Mouse (Mus musculus): Measurements from ENCODE around the gene Cxcr2.
"Not testable (repeated sequence)": the region's sequence is repeated elsewhere in the genome, so short reads cannot be mapped to it uniquely, and the experiment has no call there.

Cxcr2 gene

GRCm38 (mm10) chr1:74151091-74151490 lies 2.7 kb upstream of the Cxcr2 start:
- TF ChIP-seq POU5F1 (IDR thresholded peaks at IDR 0.05; ENCODE audit: borderline replicate concordance, low read length): no peak
- peaks cover 7% of the 10 kb centered on the region; the same call in 1 of the 2 replicates for H3K9me3 ChIP-seq (ENCODE audit: low read length)
- no peak overlapping the region for H3K4me3 ChIP-seq (replicated peaks; ENCODE audit: low read length)
- no peaks in the 10 kb centered on the region for H3K36me3 ChIP-seq (ENCODE audit: insufficient read depth, low read length)
- peaks cover 5% of the 10 kb centered on the region; the same call in 1 of the 2 replicates for H3K27me3 ChIP-seq (ENCODE audit: insufficient read depth, low read length)
- no peaks in the 10 kb centered on the region for H3K4me1 ChIP-seq (replicated peaks; ENCODE audit: low read depth, low read length)

GRCm38 (mm10) chr1:74155435-74156012 lies 1.7 kb downstream of the Cxcr2 start:
- peaks cover 5% of the 10 kb centered on the region; the same call in 1 of the 2 replicates for H3K27me3 ChIP-seq (ENCODE audit: insufficient read depth, low read length)
- H3K9me3 ChIP-seq (ENCODE audit: low read length): peaks cover 7% of the 10 kb centered on the region; the same call in 1 of the 2 replicates
- H3K36me3 ChIP-seq (ENCODE audit: insufficient read depth, low read length): no peaks in the 10 kb centered on the region
- H3K4me1 ChIP-seq (replicated peaks; ENCODE audit: low read depth, low read length): no peaks in the 10 kb centered on the region
- TF ChIP-seq POU5F1 (IDR thresholded peaks at IDR 0.05; ENCODE audit: borderline replicate concordance, low read length): no peak
- no peak for TF ChIP-seq NANOG (IDR thresholded peaks at IDR 0.05; ENCODE audit: borderline replicate concordance, low read length)
- no peak for TF ChIP-seq CTCF (conservative IDR thresholded peaks at IDR 0.05; ENCODE audit: low read length)
- H3K4me3 ChIP-seq (replicated peaks; ENCODE audit: low read length): no peak overlapping the region

GRCm38 (mm10) chr1:74156381-74156910 lies 2.7 kb downstream of the Cxcr2 start:
- H3K27me3 ChIP-seq (ENCODE audit: insufficient read depth, low read length): peaks cover 7% of the 10 kb centered on the region; the same call in 1 of the 2 replicates
- no peaks in the 10 kb centered on the region for H3K36me3 ChIP-seq (ENCODE audit: insufficient read depth, low read length)
- H3K4me1 ChIP-seq (replicated peaks; ENCODE audit: low read depth, low read length): no peaks in the 10 kb centered on the region
- H3K4me3 ChIP-seq (replicated peaks; ENCODE audit: low read length): no peak overlapping the region
- no peak for TF ChIP-seq NANOG (IDR thresholded peaks at IDR 0.05; ENCODE audit: borderline replicate concordance, low read length)
- TF ChIP-seq POU5F1 (IDR thresholded peaks at IDR 0.05; ENCODE audit: borderline replicate concordance, low read length): no peak
- TF ChIP-seq CTCF (conservative IDR thresholded peaks at IDR 0.05; ENCODE audit: low read length): no peak
- peaks cover 7% of the 10 kb centered on the region; the same call in 1 of the 2 replicates for H3K9me3 ChIP-seq (ENCODE audit: low read length)

DNA sequence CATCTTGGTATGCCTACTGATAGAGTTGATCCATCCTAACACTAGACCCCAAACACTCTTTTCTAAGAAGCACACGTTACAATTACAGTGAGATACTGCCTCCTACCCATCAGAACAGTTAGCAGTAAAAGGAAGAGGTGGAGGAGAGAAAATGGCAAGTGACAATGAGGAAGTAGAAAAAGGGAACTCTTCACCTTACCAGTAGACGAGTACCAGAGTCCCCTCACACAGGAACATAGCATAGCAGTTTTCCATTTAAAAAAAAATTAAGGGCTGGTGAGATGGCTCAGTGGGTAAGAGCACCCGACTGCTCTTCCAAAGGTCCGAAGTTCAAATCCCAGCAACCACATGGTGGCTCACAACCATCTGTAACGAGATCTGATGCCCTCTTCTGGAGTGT lies 5.8 kb downstream of the Cxcr2 start:
- H3K4me3 ChIP-seq (replicated peaks; ENCODE audit: low read length); H3K9me3 ChIP-seq (ENCODE audit: low read length); H3K27me3 ChIP-seq (ENCODE audit: insufficient read depth, low read length); H3K36me3 ChIP-seq (ENCODE audit: insufficient read depth, low read length); H3K4me1 ChIP-seq (replicated peaks; ENCODE audit: low read depth, low read length): not testable (repeated sequence)

GRCm38 (mm10) chr1:74160036-74160435 lies 6.2 kb downstream of the Cxcr2 start:
- TF ChIP-seq NANOG (IDR thresholded peaks at IDR 0.05; ENCODE audit: borderline replicate concordance, low read length) (no peak), CTCF (conservative IDR thresholded peaks at IDR 0.05; ENCODE audit: low read length) (no peak), POU5F1 (IDR thresholded peaks at IDR 0.05; ENCODE audit: borderline replicate concordance, low read length) (no peak)
- Histone ChIP-seq H3K36me3 (ENCODE audit: insufficient read depth, low read length) (no peaks in the 10 kb centered on the region), H3K27me3 (ENCODE audit: insufficient read depth, low read length) (peaks cover 6% of the 10 kb centered on the region; the same call in 1 of the 2 replicates), H3K4me1 (replicated peaks; ENCODE audit: low read depth, low read length) (no peaks in the 10 kb centered on the region), H3K4me3 (replicated peaks; ENCODE audit: low read length) (no peak overlapping the region), H3K9me3 (ENCODE audit: low read length) (no peaks in the 10 kb centered on the region)

DNA sequence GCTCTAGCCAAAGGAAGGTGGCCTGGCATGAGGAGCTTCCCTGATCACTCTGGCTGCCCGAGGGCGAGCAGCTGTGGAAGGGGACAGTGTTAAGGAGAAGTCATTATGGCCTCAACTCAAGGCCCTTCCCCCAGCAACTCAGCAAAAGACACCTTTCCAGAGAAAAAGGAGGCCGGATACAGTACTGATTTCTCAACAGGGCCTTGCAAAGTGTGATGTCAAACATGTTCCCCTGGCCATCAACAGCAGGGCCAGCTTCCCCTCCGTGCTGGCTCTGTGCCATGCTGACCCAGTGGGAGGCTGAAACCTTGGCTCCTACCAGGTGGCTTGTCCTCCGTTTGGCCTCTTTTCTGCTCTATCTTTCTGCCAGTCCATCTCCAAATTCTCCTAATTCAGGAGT lies 13.3 kb downstream of the Cxcr2 start:
- TF ChIP-seq NANOG (IDR thresholded peaks at IDR 0.05; ENCODE audit: borderline replicate concordance, low read length): no peak
- no peak for TF ChIP-seq CTCF (conservative IDR thresholded peaks at IDR 0.05; ENCODE audit: low read length)
- TF ChIP-seq POU5F1 (IDR thresholded peaks at IDR 0.05; ENCODE audit: borderline replicate concordance, low read length): no peak
- Histone ChIP-seq H3K27me3 (ENCODE audit: insufficient read depth, low read length) (peaks cover 3% of the 10 kb centered on the region; the same call in 1 of the 2 replicates), H3K9me3 (ENCODE audit: low read length) (no peaks in the 10 kb centered on the region), H3K4me3 (replicated peaks; ENCODE audit: low read length) (no peak overlapping the region), H3K36me3 (ENCODE audit: insufficient read depth, low read length) (no peaks in the 10 kb centered on the region), H3K4me1 (replicated peaks; ENCODE audit: low read depth, low read length) (no peaks in the 10 kb centered on the region)

- no peak overlapping the region for H3K4me3 ChIP-seq (replicated peaks; ENCODE audit: low read length)
- TF ChIP-seq POU5F1 (IDR thresholded peaks at IDR 0.05; ENCODE audit: borderline replicate concordance, low read length) (no peak), CTCF (conservative IDR thresholded peaks at IDR 0.05; ENCODE audit: low read length) (no peak), NANOG (IDR thresholded peaks at IDR 0.05; ENCODE audit: borderline replicate concordance, low read length) (no peak)
- H3K36me3 ChIP-seq (ENCODE audit: insufficient read depth, low read length): no peaks in the 10 kb centered on the region
- H3K4me1 ChIP-seq (replicated peaks; ENCODE audit: low read depth, low read length): no peaks in the 10 kb centered on the region
- H3K27me3 ChIP-seq (ENCODE audit: insufficient read depth, low read length): peaks cover 4% of the 10 kb centered on the region
- H3K9me3 ChIP-seq (ENCODE audit: low read length): no peaks in the 10 kb centered on the region
These were observed 15.9 kb downstream of the Cxcr2 start for GRCm38 (mm10) chr1:74169721-74170120.

DNA sequence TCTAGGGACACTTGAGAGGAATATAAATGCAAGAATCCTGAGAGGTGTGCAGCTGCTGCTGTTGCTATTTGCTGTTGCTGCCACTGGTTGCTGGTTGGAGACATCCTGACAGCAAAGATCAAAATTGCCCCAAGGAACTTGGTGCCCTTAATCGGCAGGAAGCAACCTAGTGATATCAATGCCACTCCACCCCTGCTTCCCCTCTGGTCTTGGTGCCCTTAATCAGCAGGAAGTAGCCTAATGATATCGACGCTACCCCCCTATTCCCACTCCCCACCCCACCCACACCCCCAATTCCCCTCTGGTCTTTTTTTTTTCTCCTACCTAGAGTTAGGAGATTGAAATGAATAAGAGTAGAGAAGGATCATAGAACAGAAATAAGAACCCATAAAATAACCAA lies 18.9 kb downstream of the Cxcr2 start:
- Histone ChIP-seq H3K4me1 (replicated peaks; ENCODE audit: low read depth, low read length) (peaks cover 4% of the 10 kb centered on the region; the same call in 1 of the 2 replicates), H3K27me3 (ENCODE audit: insufficient read depth, low read length) (peaks cover 4% of the 10 kb centered on the region), H3K9me3 (ENCODE audit: low read length) (no peaks in the 10 kb centered on the region), H3K4me3 (replicated peaks; ENCODE audit: low read length) (no peak overlapping the region), H3K36me3 (ENCODE audit: insufficient read depth, low read length) (no peaks in the 10 kb centered on the region)
- TF ChIP-seq POU5F1 (IDR thresholded peaks at IDR 0.05; ENCODE audit: borderline replicate concordance, low read length): no peak
- TF ChIP-seq CTCF (conservative IDR thresholded peaks at IDR 0.05; ENCODE audit: low read length): no peak
- TF ChIP-seq NANOG (IDR thresholded peaks at IDR 0.05; ENCODE audit: borderline replicate concordance, low read length): no peak

DNA sequence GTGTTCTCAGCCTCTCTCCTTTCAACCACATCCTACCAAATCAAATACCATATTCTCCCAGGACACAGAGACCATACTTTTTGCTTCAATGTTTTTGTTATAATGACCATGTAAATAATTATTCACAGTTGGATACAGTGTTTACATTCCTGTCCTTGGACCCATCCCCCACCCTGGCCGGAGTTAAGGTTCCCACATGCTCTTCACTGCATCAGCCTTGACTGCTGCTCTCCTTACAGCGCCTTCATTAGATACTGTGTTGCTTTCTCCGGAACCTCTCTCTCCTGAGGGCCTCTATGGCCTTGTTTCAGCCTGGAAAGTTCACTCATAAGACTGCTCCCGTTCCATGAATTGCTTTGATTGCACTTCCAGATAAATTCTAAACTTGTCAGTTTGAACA lies 21.9 kb downstream of the Cxcr2 start:
- H3K4me3 ChIP-seq (replicated peaks; ENCODE audit: low read length): no peak overlapping the region
- H3K9me3 ChIP-seq (ENCODE audit: low read length): no peaks in the 10 kb centered on the region
- H3K36me3 ChIP-seq (ENCODE audit: insufficient read depth, low read length): no peaks in the 10 kb centered on the region
- peaks cover 4% of the 10 kb centered on the region for H3K27me3 ChIP-seq (ENCODE audit: insufficient read depth, low read length)
- TF ChIP-seq NANOG (IDR thresholded peaks at IDR 0.05; ENCODE audit: borderline replicate concordance, low read length) (no peak), CTCF (conservative IDR thresholded peaks at IDR 0.05; ENCODE audit: low read length) (no peak), POU5F1 (IDR thresholded peaks at IDR 0.05; ENCODE audit: borderline replicate concordance, low read length) (no peak)
- peaks cover 26% of the 10 kb centered on the region for H3K4me1 ChIP-seq (replicated peaks; ENCODE audit: low read depth, low read length)

Measured in E14TG2a.4 (cell line).